Comparison of ENCODE assay signal across 8 mouse cellular contexts in genomic region chr17:69383201-69383940, GRCm38 (mm10). TPM values are rescaled to one million over a fixed set of nuclear protein-coding genes. Genes with fewer than 3 reads are reported as not detected.
DNase-seq lines count a peak whose midpoint lies in the region; ATAC-seq lines count a peak whose summit lies in the region.

No protein-coding gene starts in this region.

- peak overlapping the region; percentile 53 for H3K4me3 ChIP-seq in hindbrain, embryonic 16.5 days (ENCODE audit: low read length)

- H3K4me1 ChIP-seq in hindbrain, embryonic 16.5 days (ENCODE audit: control insufficient read depth, insufficient read depth, low read depth, low read length): peaks cover 18% of the 10 kb centered on the region

- no peaks in the 10 kb centered on the region for H3K27me3 ChIP-seq in hindbrain, embryonic 16.5 days (replicated peaks; ENCODE audit: control insufficient read depth, insufficient read depth, low read length)

- H3K9me3 ChIP-seq in hindbrain, embryonic 16.5 days (ENCODE audit: control insufficient read depth, low read length): no peaks in the 10 kb centered on the region

- peaks cover 13% of the 10 kb centered on the region for H3K36me3 ChIP-seq in hindbrain, embryonic 16.5 days (ENCODE audit: control insufficient read depth, insufficient read depth, low read length)

- DNase-seq in cerebellum, postnatal 36 days: peak; percentile 75 to 77
- peak; percentile 69 for DNase-seq in gastrocnemius, adult 18-20 months (ENCODE audit: low spot score)
- peak; percentile 59 to 77 for DNase-seq in left cerebral cortex, adult 18-20 months (ENCODE audit: low spot score in 2 of 2)
- peak; percentile 75 for DNase-seq in lung, postnatal 36 days
- DNase-seq in retina, postnatal 1 day: peak; percentile 89
- peak; percentile 83 to 88 for DNase-seq in thymus, postnatal 36 days

- peak overlapping the region; percentile 84 for H3K9ac ChIP-seq in hindbrain, embryonic 16.5 days (ENCODE audit: low read depth, low read length)

- WGBS in hindbrain, embryonic 16.5 days: under 1% methylated on average over 49 of the region's 128 CpGs

- ATAC-seq in activated CD4-positive, CD25-positive, alpha-beta regulatory T cell, adult 4 months: peak; percentile 40
- peak; percentile 79 for ATAC-seq in hindbrain, embryonic 16.5 days

- H3K27ac ChIP-seq in hindbrain, embryonic 16.5 days (ENCODE audit: low read depth, low read length): peak overlapping the region; percentile 100

- peak overlapping the region; percentile 95 for H3K4me2 ChIP-seq in hindbrain, embryonic 16.5 days (ENCODE audit: low read length)

RNA-seq across cellular contexts. Expression of gene Zbtb14, which starts 0.5 kb away (rescaled TPM):
- polyA plus RNA-seq in activated CD4-positive, CD25-positive, alpha-beta regulatory T cell, adult 4 months (2017; shearing (Covaris generic)): 10 to 100 TPM; 13.7 to 13.9 TPM
- total RNA-seq in gastrocnemius, adult 18-20 months (2021): 1 to 10 TPM; 7.3 to 7.4 TPM
- polyA plus RNA-seq in hindbrain, embryonic 16.5 days (2015; fragmentation: Nextera tagmentation; extraction: Ambion mirVana): 22.4 and 28.3 TPM in 2 replicates
- 10 to 100 TPM; 23.1 to 24.9 TPM for total RNA-seq in left cerebral cortex, adult 18-20 months (2021)

RNA-seq across cellular contexts. Expression of gene Akain1, which starts 55.8 kb away (rescaled TPM):
- polyA plus RNA-seq in activated CD4-positive, CD25-positive, alpha-beta regulatory T cell, adult 4 months (2017; shearing (Covaris generic)): not detected
- total RNA-seq in gastrocnemius, adult 18-20 months (2021): not detected
- polyA plus RNA-seq in hindbrain, embryonic 16.5 days (2015; fragmentation: Nextera tagmentation; extraction: Ambion mirVana): 1.4 and 1.8 TPM in 2 replicates
- 1 to 10 TPM; 5.9 to 6.8 TPM for total RNA-seq in left cerebral cortex, adult 18-20 months (2021)

Comparison
In these comparisons a context has a peak if more than half of its experiments do, and no peak if none do; other contexts are left out.
1. Peak in every context shown above with its lines: DNase-seq, ATAC-seq, H3K4me3 ChIP-seq and H3K27ac ChIP-seq.
2. RNA of gene Akain1, which starts 55.8 kb away (total RNA-seq): 5.9 to 6.8 TPM in left cerebral cortex, adult 18-20 months; not detected in gastrocnemius, adult 18-20 months; every median in the first group is over 4 times any median in the second.